Mouse (Mus musculus): ENCODE results near the gene Msantd1.

GRCm38 (mm10) chr5:34923920-34924319 is 16.1 kb downstream of the Msantd1 start:
- TF ChIP-seq CTCF (IDR thresholded peaks at IDR 0.05; ENCODE audit: low read depth) (no peak), EP300 (optimal IDR thresholded peaks at IDR 0.05) (no peak)

Data from stomach, postnatal 0 days (tissue).